Mouse (Mus musculus) cortical plate, adult 2 months (tissue): ENCODE measurements around the gene Creb1.

Experiments used
- CTCF ChIP-seq: fragments of 200-500 bp; IDR thresholded peaks from 2 replicates; pipeline ENCODE4 v1.5.1; 2011; ENCODE audit warnings: mild to moderate bottlenecking, control low read depth, low read length; ENCODE audit not compliant: insufficient read depth; ENCODE audit errors: extremely low read depth
- POLR2A ChIP-seq: fragments of 200-500 bp; IDR thresholded peaks from 2 replicates; pipeline ENCODE4 v1.6.1; 2011; ENCODE audit warnings: mild to moderate bottlenecking, low read length, control low read depth; ENCODE audit not compliant: insufficient read depth; ENCODE audit errors: extremely low read depth

- TF ChIP-seq CTCF (no peak), POLR2A (no peak)
Observed at GRCm38 (mm10) chr1:64521734-64522133, 10.7 kb upstream of the Creb1 start.
